Mouse (Mus musculus) CH12.LX (cell line): ENCODE measurements around the gene Pabpn1l.

ENCODE experiments used
- BHLHE40 ChIP-seq: IDR thresholded peaks from 2 replicates; pipeline ENCODE4 v1.6.1; 2011; ENCODE audit warnings: mild to moderate bottlenecking, low read depth, low read length, improper control_type of control experiment
- CTCF ChIP-seq, 2 experiments: IDR thresholded peaks in 1 of 2; conservative IDR thresholded peaks in 1 of 2; 2 replicates each; pipeline ENCODE4 v1.5.1; 2011 to 2012; ENCODE audit warnings: low read depth in 2 of 2, low read length in 2 of 2, improper control_type of control experiment in 1 of 2, inconsistent platforms in 1 of 2, mild to moderate bottlenecking in 1 of 2, moderate library complexity in 1 of 2
- E2F4 ChIP-seq: IDR thresholded peaks from 2 replicates; pipeline ENCODE4 v1.6.1; 2011; ENCODE audit warnings: low read depth, low read length, improper control_type of control experiment; ENCODE audit not compliant: insufficient replicate concordance
- EP300 ChIP-seq: IDR thresholded peaks from 2 replicates; pipeline ENCODE4 v1.6.1; 2011; ENCODE audit warnings: low read length, improper control_type of control experiment
- ETS1 ChIP-seq: conservative IDR thresholded peaks from 2 replicates; pipeline ENCODE4 v1.6.1; 2012; ENCODE audit warnings: low read depth, mild to moderate bottlenecking, inconsistent platforms, low read length, improper control_type of control experiment, moderate library complexity
- IRF4 ChIP-seq: IDR thresholded peaks from 2 replicates; pipeline ENCODE4 v1.6.1; 2014; ENCODE audit warnings: low read depth, mild to moderate bottlenecking, inconsistent platforms, low read length, improper control_type of control experiment
- MAZ ChIP-seq: IDR thresholded peaks from 2 replicates; pipeline ENCODE4 v1.6.1; 2012; ENCODE audit warnings: low read depth, mild to moderate bottlenecking, inconsistent platforms, low read length, improper control_type of control experiment, moderate library complexity
- POLR2A ChIP-seq: IDR thresholded peaks from 2 replicates; pipeline ENCODE4 v1.6.1; 2011; ENCODE audit warnings: low read depth, mild to moderate bottlenecking, improper control_type of control experiment, low read length
- RAD21 ChIP-seq: IDR thresholded peaks from 2 replicates; pipeline ENCODE4 v1.6.1; 2011; ENCODE audit warnings: low read depth, mild to moderate bottlenecking, low read length, improper control_type of control experiment, moderate library complexity
- TCF12 ChIP-seq: IDR thresholded peaks from 2 replicates; pipeline ENCODE4 v1.6.1; 2014; ENCODE audit warnings: low read depth, mild to moderate bottlenecking, inconsistent platforms, low read length, improper control_type of control experiment
- ZNF384 ChIP-seq: IDR thresholded peaks from 2 replicates; pipeline ENCODE4 v1.6.1; 2012; ENCODE audit warnings: low read depth, low read length, improper control_type of control experiment, inconsistent platforms

GRCm38 (mm10) chr8:122584981-122585380, 37.6 kb downstream of the Pabpn1l start:
- TF ChIP-seq IRF4 (no peak), RAD21 (no peak), POLR2A (no peak), TCF12 (no peak), CTCF (conservative IDR thresholded peaks at IDR 0.05 in 1 of 2, IDR thresholded peaks at IDR 0.05 in 1 of 2; ENCODE audit: low read depth in 2 of 2, low read length in 2 of 2) (no peak), E2F4 (no peak), ETS1 (no peak), ZNF384 (no peak), MAZ (no peak), BHLHE40 (no peak), EP300 (no peak)
